Mouse (Mus musculus) liver, adult 2 months (tissue): ENCODE measurements around the gene Pde4d.

Experiments used
- CTCF ChIP-seq: fragments of 200-500 bp; IDR thresholded peaks from 2 replicates; pipeline ENCODE4 v1.5.1; 2011; ENCODE audit warnings: low read depth, low read length, control low read depth
- POLR2A ChIP-seq: fragments of 200-500 bp; IDR thresholded peaks from 2 replicates; pipeline ENCODE4 v1.6.1; 2011; ENCODE audit warnings: low read length, control low read depth; ENCODE audit not compliant: insufficient read depth; ENCODE audit errors: extremely low read depth

- no peak for TF ChIP-seq POLR2A
- TF ChIP-seq CTCF: no peak
These were observed 867.9 kb downstream of the Pde4d start for GRCm38 (mm10) chr13:109317644-109318043.
